Mouse (Mus musculus) effector memory CD4-positive, alpha-beta T cell, adult 7 months (primary cell): ENCODE measurements around the gene Slc4a1ap. TPM values are rescaled to one million over a fixed set of nuclear protein-coding genes. Genes with fewer than 3 reads are reported as not detected.

Experiments
- polyA plus RNA-seq: library from polyadenylated mRNA; unstranded; fragments of 100-300 nt; shearing (Covaris generic); gene quantifications from one replicate; pipeline ENCODE4 v1.2.1, GENCODE M21; 2017

The Slc4a1ap gene
- polyA plus RNA-seq: 56.8 TPM

DNA sequence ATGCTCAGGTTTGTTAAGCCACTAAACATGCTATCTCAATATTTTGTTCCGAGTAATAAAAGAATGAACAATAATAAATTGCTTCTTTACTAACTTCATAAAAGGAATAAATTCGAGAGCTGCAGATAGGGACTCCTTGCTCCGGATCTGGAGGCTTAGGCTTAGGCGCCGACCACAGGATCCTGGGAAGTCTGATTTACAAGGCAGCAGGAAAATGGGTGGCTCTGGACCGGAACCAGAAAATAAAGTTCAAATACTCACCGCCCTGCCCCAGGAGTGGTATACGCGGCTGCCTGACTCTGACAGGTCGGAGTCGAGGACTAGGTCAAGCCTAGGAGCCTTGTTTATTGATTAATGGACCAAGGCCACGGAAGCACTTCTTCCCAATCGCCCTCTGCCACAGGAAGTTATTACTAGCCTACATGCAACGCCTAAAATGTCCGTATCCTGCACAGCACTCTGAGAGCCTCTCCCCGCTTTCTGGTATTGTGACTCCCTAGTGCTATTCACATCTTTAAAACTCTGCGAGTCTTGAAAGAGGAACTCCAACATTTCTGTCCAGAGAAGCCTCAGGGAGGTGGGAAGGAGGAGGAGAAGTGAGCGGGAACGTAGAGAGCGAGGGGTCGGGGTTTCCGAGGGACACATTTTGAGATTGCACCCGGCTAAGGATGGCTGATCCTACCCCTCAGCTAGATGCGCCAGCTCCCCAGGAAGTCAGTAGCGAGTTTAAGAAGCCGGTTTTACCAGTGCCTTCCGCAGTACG lies at the start of gene Slc4a1ap:
Gene Slc4a1ap, plus strand, starts transcription at position 642 of the 763 bp plus-strand sequence.

DNA sequence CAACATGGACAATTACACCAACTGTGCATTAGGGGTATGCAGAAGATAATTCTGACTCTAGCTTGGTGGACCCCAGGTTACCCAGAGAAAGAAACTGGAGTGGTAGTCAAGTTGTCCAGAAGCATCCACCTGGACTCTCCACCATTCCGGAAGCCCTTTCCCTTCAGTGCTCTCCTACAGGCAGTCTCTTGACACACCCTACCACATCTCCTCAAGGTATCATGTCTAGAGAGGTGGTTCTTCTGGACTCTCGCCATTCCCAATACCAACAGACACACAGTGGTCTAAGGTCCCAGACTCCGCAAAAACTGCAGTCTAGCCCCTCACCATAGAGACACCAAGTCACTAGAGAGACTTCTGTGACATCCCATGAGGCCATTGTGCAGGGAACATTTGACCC lies 41.4 kb upstream of the Slc4a1ap start, which contains the start of gene 4930548H24Rik:
Gene 4930548H24Rik, plus strand, starts transcription at position 301 of the 400 bp plus-strand sequence.

DNA sequence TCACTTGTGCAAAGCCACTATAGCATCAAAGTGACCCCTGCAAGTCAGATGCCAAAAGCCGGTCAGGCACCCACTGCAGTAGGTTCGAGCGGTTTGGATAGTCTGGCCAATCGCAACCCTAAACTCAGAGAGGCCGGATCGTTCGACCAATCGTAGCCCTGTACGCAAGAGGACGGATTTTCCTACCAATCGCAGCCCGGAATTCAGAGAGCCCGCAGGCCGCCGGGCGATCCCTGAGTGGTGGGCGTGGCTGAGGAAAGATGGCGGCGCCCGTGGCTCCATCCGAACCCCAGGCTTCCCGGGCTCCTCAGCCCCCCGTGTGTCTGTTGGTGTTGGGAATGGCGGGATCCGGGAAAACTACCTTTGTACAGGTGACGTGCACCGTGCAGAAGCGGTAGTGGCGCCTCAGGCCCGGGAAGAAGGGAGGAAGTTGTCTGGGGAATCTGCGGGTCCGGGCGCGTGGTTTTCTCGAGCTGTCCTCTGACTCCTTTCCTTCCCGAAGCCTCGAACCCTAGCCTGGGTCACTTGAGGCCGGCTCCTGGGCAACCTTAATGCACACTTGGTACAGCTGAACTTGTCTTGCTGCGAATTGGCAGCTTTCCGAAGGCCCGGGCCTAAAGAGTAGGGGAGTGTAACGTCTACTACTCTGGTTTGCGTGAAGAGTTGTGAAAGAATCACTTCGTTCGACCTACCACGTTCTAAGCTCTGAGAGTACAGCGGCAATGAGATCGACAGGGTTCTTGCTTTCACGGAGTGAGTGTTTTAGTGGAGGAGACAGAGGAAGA lies 32.1 kb upstream of the Slc4a1ap start, which contains the start of gene Gpn1:
Gene Gpn1, plus strand, starts transcription at position 229 of the 785 bp plus-strand sequence.

DNA sequence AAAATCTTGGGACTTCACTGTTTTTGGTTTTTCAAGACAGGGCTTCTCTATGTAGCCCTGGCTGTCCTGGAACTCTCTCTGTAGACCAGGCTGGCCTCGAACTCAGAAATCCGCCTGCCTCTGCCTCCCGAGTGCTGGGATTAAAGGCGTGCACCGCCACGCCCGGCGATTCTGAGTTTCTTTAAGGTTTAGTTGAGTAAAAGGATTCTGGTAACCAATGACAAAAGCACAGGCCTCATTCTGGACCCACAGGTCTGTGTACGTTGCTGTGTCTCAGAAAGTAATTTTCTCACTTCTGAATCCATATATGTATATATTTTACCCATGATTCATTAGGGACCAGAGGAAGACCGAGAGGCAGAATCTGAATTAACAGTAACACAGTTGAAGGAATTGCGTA lies 912 bp downstream of the Slc4a1ap start, which contains the start of gene Supt7l:
Gene Supt7l, minus strand, starts transcription at position 101 of the 400 bp plus-strand sequence.

DNA sequence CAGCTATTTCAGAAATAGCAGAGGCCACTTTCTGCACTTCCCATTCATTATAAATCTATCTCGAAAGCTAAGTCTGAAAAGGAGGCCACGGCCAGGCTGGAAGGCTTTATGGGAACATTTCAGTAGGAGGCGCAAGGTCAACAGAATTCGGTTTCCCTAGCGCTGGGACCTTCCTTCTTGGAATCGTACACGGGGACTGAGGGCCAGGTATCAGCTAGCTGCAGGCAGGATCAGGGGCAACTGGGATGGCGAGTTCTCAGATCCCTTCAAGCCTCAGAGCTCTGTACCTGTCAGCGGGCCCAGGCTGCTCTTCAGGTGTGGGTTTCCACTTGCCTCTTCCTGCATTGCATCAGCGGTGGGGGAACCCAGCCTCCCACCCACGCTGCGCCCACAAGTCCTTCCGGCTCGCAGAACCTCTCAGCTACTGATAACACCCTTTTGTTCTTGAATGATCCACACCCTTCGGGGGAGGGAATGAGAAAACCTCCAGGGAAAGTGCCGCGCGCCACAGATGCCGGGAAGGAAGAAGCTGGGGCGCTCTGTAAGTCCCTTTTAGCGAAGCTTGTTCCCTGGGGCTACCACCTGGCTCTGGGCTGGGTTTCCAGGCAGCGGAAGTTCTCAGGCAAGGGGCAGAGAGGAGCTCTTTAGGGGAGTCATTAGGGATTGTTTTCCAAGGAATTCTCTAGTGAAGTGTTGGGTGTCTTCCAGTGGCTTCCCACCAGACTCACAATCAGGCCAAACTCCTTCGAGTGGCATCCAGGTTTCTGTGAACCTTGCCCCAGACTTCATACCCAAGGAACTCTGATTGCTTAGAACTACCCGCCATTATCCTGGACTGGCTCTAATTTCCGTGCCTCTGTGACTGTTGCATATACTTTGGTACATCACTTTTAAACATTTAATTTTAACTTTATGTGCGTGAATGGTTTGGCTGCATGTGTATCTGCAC lies 70.0 kb downstream of the Slc4a1ap start, which contains the start of gene Mrpl33:
Gene Mrpl33, plus strand, starts transcription at position 455 of the 949 bp plus-strand sequence.

Other genes with a start within 250 kb of the Slc4a1ap start
- gene Ift172, start 235.9 kb upstream of the Slc4a1ap start, polyA plus RNA-seq: 11.4 TPM
- gene Fndc4, start 230.9 kb upstream of the Slc4a1ap start, polyA plus RNA-seq: 3.8 TPM
- 0.80 TPM for gene Gckr, start 229.6 kb upstream of the Slc4a1ap start, polyA plus RNA-seq
- 26.9 TPM for gene Zfp512, start 74.6 kb upstream of the Slc4a1ap start, polyA plus RNA-seq
- gene 4930548H24Rik, start 41.3 kb upstream of the Slc4a1ap start, polyA plus RNA-seq: 0.45 TPM
- gene Gpn1, start 32.3 kb upstream of the Slc4a1ap start, polyA plus RNA-seq: 33.0 TPM
- gene Supt7l, start 812 bp downstream of the Slc4a1ap start, polyA plus RNA-seq: 13.4 TPM
- gene Mrpl33, start 69.9 kb downstream of the Slc4a1ap start, polyA plus RNA-seq: 212 TPM
- gene Rbks, start 170.6 kb downstream of the Slc4a1ap start, polyA plus RNA-seq: 15.3 TPM
- 51.0 TPM for gene Babam2, start 170.7 kb downstream of the Slc4a1ap start, polyA plus RNA-seq